In genomic region chr10:23196336-23196735, GRCm38 (mm10) we compare ENCODE assay signal across 27 mouse cellular contexts.
"Had no signal": no experiment of that assay in that cellular context is flagged by ENCODE, and none has a peak within 500 bp of the region (broad histone marks: within the 10 kb centered on the region; RNA-seq: fewer than 3 reads in every experiment).

No protein-coding gene starts in this region.

- H3K4me2 ChIP-seq: embryonic facial prominence, embryonic 12.5 days; embryonic facial prominence, embryonic 13.5 days; embryonic facial prominence, embryonic 15.5 days; forebrain, embryonic 12.5 days; forebrain, embryonic 13.5 days; forebrain, embryonic 15.5 days had no signal

- H3K4me1 ChIP-seq: forebrain, embryonic 15.5 days had no signal

- DNase-seq: cerebellum, adult 8-10 months; cerebellum, adult 9-10 months; cerebellum, adult 9-11 months; cerebellum, postnatal 10 days; cerebellum, postnatal 14 days; cerebellum, postnatal 25 days; cerebellum, postnatal 36 days; embryo, embryonic 11 days; forebrain, postnatal 0 days; gastrocnemius, adult 2 months; gastrocnemius, postnatal 10 days; gastrocnemius, postnatal 14 days; gastrocnemius, postnatal 25 days; gastrocnemius, postnatal 36 days; heart, adult 11 months; heart, adult 18-20 months; heart, adult 2 months had no signal

- H3K9ac ChIP-seq: embryonic facial prominence, embryonic 12.5 days; embryonic facial prominence, embryonic 13.5 days; embryonic facial prominence, embryonic 15.5 days; forebrain, embryonic 12.5 days; forebrain, embryonic 13.5 days; forebrain, embryonic 15.5 days; forebrain, postnatal 0 days had no signal

- H3K27ac ChIP-seq: embryonic facial prominence, embryonic 13.5 days; embryonic facial prominence, embryonic 15.5 days; forebrain, embryonic 12.5 days; forebrain, embryonic 13.5 days; forebrain, embryonic 15.5 days; gastrocnemius, adult 2 months; heart, adult 2 months had no signal

- H3K27me3 ChIP-seq: embryonic facial prominence, embryonic 12.5 days; embryonic facial prominence, embryonic 13.5 days; embryonic facial prominence, embryonic 15.5 days; forebrain, embryonic 12.5 days; forebrain, embryonic 13.5 days; forebrain, embryonic 15.5 days had no signal

- H3K36me3 ChIP-seq: embryonic facial prominence, embryonic 12.5 days; embryonic facial prominence, embryonic 13.5 days; embryonic facial prominence, embryonic 15.5 days; forebrain, embryonic 10.5 days; forebrain, embryonic 12.5 days; forebrain, embryonic 15.5 days had no signal

- H3K4me3 ChIP-seq: embryonic facial prominence, embryonic 12.5 days; embryonic facial prominence, embryonic 13.5 days; embryonic facial prominence, embryonic 15.5 days; erythroblast, embryonic 14.5 days; forebrain, embryonic 10.5 days; forebrain, embryonic 12.5 days; forebrain, embryonic 13.5 days; forebrain, embryonic 15.5 days; gastrocnemius, adult 2 months; heart, adult 2 months had no signal

- H3K9me3 ChIP-seq: embryonic facial prominence, embryonic 12.5 days; embryonic facial prominence, embryonic 13.5 days; embryonic facial prominence, embryonic 15.5 days; forebrain, embryonic 10.5 days; forebrain, embryonic 12.5 days; forebrain, embryonic 13.5 days; forebrain, embryonic 15.5 days had no signal

- ATAC-seq: forebrain, embryonic 13.5 days; forebrain, embryonic 14.5 days; forebrain, embryonic 15.5 days; forebrain, embryonic 16.5 days; forebrain, postnatal 0 days had no signal
